Mouse (Mus musculus) stomach, postnatal 0 days (tissue): ENCODE data around the gene Nr1d1. TPM values are rescaled to one million over a fixed set of nuclear protein-coding genes. Genes with fewer than 3 reads are reported as not detected.
"Not testable (repeated sequence)": the region's sequence is repeated elsewhere in the genome, so short reads cannot be mapped to it uniquely, and the experiment has no call there.

Experiments
- ATAC-seq: fragments of 200-750 bp; cut with Nextera tagmentation; 2 replicates; pipeline ENCODE4 v1.8.0; 2017; ENCODE audit not compliant: low FRiP score, low TSS enrichment
- DNase-seq: peaks from one replicate; pipeline ENCODE4 v3.0.0-alpha.2; 2016; ENCODE audit warnings: low spot score
- H3K27ac ChIP-seq: fragments of 300-500 bp; sonication (generic); replicated peaks from 2 replicates; pipeline ENCODE4 v1.5.1; 2014; ENCODE audit warnings: mild to moderate bottlenecking, control low read depth
- H3K27me3 ChIP-seq: fragments of 300-500 bp; sonication (generic); 2 replicates; pipeline ENCODE4 v1.6.1; 2014; ENCODE audit warnings: low read length; ENCODE audit not compliant: control insufficient read depth, insufficient read depth
- H3K36me3 ChIP-seq: fragments of 300-500 bp; sonication (generic); 2 replicates; pipeline ENCODE4 v1.6.1; 2014; ENCODE audit warnings: low read length, mixed read lengths; ENCODE audit not compliant: control insufficient read depth, insufficient read depth
- H3K4me1 ChIP-seq: fragments of 300-500 bp; sonication (generic); replicated peaks from 2 replicates; pipeline ENCODE4 v1.6.1; 2014; ENCODE audit warnings: antibody characterized with exemption; ENCODE audit not compliant: control insufficient read depth, insufficient read depth
- H3K4me2 ChIP-seq: fragments of 300-500 bp; sonication (generic); replicated peaks from 2 replicates; pipeline ENCODE4 v1.6.1; 2014; ENCODE audit warnings: low read depth, mild to moderate bottlenecking, control low read depth, moderate library complexity
- H3K4me3 ChIP-seq: fragments of 300-500 bp; sonication (generic); 2 replicates; pipeline ENCODE4 v1.5.1; 2014; ENCODE audit warnings: low read depth, low read length, control low read depth
- H3K9ac ChIP-seq: fragments of 300-500 bp; sonication (generic); 2 replicates; pipeline ENCODE4 v1.6.1; 2014; ENCODE audit warnings: mild to moderate bottlenecking, low read length, control low read depth, mixed read lengths
- H3K9me3 ChIP-seq: fragments of 300-500 bp; sonication (generic); 2 replicates; pipeline ENCODE4 v1.6.1; 2016; ENCODE audit warnings: low read length; ENCODE audit not compliant: control insufficient read depth
- CTCF ChIP-seq: IDR thresholded peaks from 2 replicates; pipeline ENCODE4 v1.5.1; 2016; ENCODE audit warnings: antibody characterized with exemption, low read depth, mild to moderate bottlenecking, moderate library complexity
- EP300 ChIP-seq: optimal IDR thresholded peaks from 2 replicates; pipeline ENCODE3; 2016; ENCODE audit warnings: antibody characterized with exemption
- WGBS: fragments of 180-500 bp; shearing (Covaris S2); extraction: QIAGEN DNeasy Blood & Tissue Kit; methylation state at CpG from one replicate; pipeline ENCODE4 v1.1.7; 2014; 5-methylcytosine and 5-hydroxymethylcytosine counted together
- polyA plus RNA-seq: library from polyadenylated mRNA; unstranded; fragments of >200 nt; fragmentation: Nextera tagmentation; extraction: Ambion mirVana; gene quantifications from 2 replicates; pipeline ENCODE4 v1.2.1, GENCODE M21; 2015

Gene Nr1d1
- polyA plus RNA-seq, 1 experiment from 2014 or later, result 7.9 TPM

DNA sequence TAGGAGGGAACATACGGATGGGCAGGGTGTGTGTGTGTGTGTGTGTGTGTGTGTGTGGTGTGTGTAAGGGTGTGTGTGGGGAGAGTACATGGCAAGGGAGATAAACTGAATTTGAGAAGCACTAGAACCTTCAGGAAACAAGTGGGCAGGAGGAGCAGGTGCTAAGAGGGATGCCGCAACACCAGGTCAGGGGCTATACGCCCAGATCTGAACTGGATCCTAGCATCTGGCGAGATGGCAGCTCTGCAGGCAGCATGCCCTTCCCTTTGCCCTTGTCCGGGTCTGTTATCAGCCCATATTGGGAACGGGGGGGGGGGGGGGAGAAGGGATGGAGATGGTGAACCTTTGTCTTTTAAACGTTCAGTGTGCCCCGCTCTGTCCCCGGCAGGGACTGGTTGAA, 36.2 kb downstream of the Nr1d1 start:
- Histone ChIP-seq H3K27me3 (no peaks in the 10 kb centered on the region), H3K9ac (no peak overlapping the region), H3K4me1 (peaks cover 9% of the 10 kb centered on the region; the same call in 1 of the 2 replicates), H3K36me3 (no peaks in the 10 kb centered on the region), H3K4me3 (no peak overlapping the region), H3K4me2 (no peak overlapping the region), H3K27ac (no peak overlapping the region), H3K9me3 (no peaks in the 10 kb centered on the region)
- TF ChIP-seq EP300, result no peak
- no peak for TF ChIP-seq CTCF
- 75% methylated on average over 8 of the region's 9 CpGs for WGBS
- DNase-seq (no peak), ATAC-seq (no peak)

- H3K27me3 ChIP-seq, result no peaks in the 10 kb centered on the region
- H3K4me2 ChIP-seq, result no peak overlapping the region
- TF ChIP-seq CTCF (no peak), EP300 (no peak)
- H3K9ac ChIP-seq, result no peak overlapping the region
- H3K27ac ChIP-seq, result no peak overlapping the region
- 63% methylated on average over 4 of the region's 4 CpGs for WGBS
- no peaks in the 10 kb centered on the region for H3K9me3 ChIP-seq
- no peaks in the 10 kb centered on the region for H3K36me3 ChIP-seq
- peaks cover 7% of the 10 kb centered on the region; the same call in 1 of the 2 replicates for H3K4me1 ChIP-seq
- DNase-seq (no peak), ATAC-seq (no peak)
- no peak overlapping the region for H3K4me3 ChIP-seq
These were observed 36.7 kb downstream of the Nr1d1 start for GRCm38 (mm10) chr11:98738428-98738911.

GRCm38 (mm10) chr11:98737220-98737619, 37.9 kb downstream of the Nr1d1 start:
- not testable (repeated sequence) for H3K27me3 ChIP-seq, H3K4me2 ChIP-seq, H3K27ac ChIP-seq, H3K36me3 ChIP-seq, H3K9me3 ChIP-seq, H3K9ac ChIP-seq, DNase-seq, ATAC-seq, H3K4me1 ChIP-seq, H3K4me3 ChIP-seq
- WGBS, result 92% methylated on average over 2 of the region's 2 CpGs

- WGBS, result 82% methylated on average over 1 of the region's 1 CpGs
- H3K9me3 ChIP-seq, result no peaks in the 10 kb centered on the region
- H3K9ac ChIP-seq, result no peak overlapping the region
- ATAC-seq, result no peak
- 0 out of 2 replicates have a peak, but pooled peaks cover 4% of the 10 kb centered on the region for H3K4me1 ChIP-seq
- no peak overlapping the region for H3K4me3 ChIP-seq
- no peaks in the 10 kb centered on the region for H3K36me3 ChIP-seq
- no peak for DNase-seq
- H3K27me3 ChIP-seq, result no peaks in the 10 kb centered on the region
- H3K27ac ChIP-seq, result no peak overlapping the region
- no peak for TF ChIP-seq EP300
- no peak for TF ChIP-seq CTCF
- no peak overlapping the region for H3K4me2 ChIP-seq
These were observed 39.0 kb downstream of the Nr1d1 start for GRCm38 (mm10) chr11:98736176-98736575.

- TF ChIP-seq CTCF, result no peak
- TF ChIP-seq EP300, result no peak
- Histone ChIP-seq H3K9me3 (no peaks in the 10 kb centered on the region), H3K36me3 (no peaks in the 10 kb centered on the region), H3K27ac (no peak overlapping the region), H3K4me3 (no peak overlapping the region), H3K4me2 (no peak overlapping the region), H3K4me1 (0 out of 2 replicates have a peak, but pooled peaks cover 4% of the 10 kb centered on the region), H3K27me3 (no peaks in the 10 kb centered on the region), H3K9ac (no peak overlapping the region)
- ATAC-seq, result no peak
- WGBS, result 88% methylated on average over 4 of the region's 4 CpGs
- DNase-seq, result no peak
These were observed 40.0 kb downstream of the Nr1d1 start for GRCm38 (mm10) chr11:98735111-98735510.

DNA sequence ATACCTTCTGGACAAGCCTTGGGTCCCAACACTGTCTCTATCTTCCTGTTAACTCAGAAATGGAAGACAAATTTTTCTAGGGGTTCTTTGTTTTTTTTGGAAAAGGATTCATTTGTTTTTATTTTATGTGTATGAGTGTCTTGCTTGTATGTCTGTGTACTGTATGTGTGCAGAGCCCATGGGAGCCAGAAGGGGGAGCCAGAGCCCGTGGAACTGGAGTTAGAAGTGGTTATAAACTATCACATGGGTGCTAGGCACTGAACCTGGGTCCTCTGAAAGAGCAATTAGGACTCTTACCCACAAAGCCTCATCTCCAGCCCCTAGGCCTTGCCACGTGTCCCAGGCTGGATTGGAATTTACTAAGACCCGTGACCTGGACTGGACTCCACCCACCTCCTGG, 41.1 kb downstream of the Nr1d1 start:
- no peaks in the 10 kb centered on the region for H3K36me3 ChIP-seq

More for the DNA sequence above, 41.1 kb downstream of the Nr1d1 start:
- Histone ChIP-seq H3K9me3 (no peaks in the 10 kb centered on the region), H3K27ac (no peak overlapping the region), H3K4me1 (no peaks in the 10 kb centered on the region), H3K4me3 (no peak overlapping the region), H3K27me3 (no peaks in the 10 kb centered on the region), H3K4me2 (no peak overlapping the region), H3K9ac (no peak overlapping the region)
- DNase-seq (no peak), ATAC-seq (no peak)
- TF ChIP-seq EP300 (no peak), CTCF (peak; percentile 39; the same call in 1 of the 2 replicates)
- 74% methylated on average over 3 of the region's 3 CpGs for WGBS
